Mouse (Mus musculus) heart, embryonic 13.5 days (tissue): ENCODE results near the gene Tmem260. TPM values are rescaled to one million over a fixed set of nuclear protein-coding genes. Genes with fewer than 3 reads are reported as not detected.

Experiments used
- ATAC-seq: fragments of 200-750 bp; cut with Nextera tagmentation; 2 replicates; pipeline ENCODE4 v1.8.0; 2017; ENCODE audit warnings: moderate TSS enrichment; ENCODE audit not compliant: insufficient number of reproducible peaks, low FRiP score, low TSS enrichment; ENCODE audit errors: extremely low read depth
- H3K27ac ChIP-seq: fragments of 300-500 bp; sonication (generic); replicated peaks from 2 replicates; pipeline ENCODE4 v1.5.1; 2015; ENCODE audit warnings: moderate library complexity, mild to moderate bottlenecking, inconsistent platforms
- H3K27me3 ChIP-seq: fragments of 300-500 bp; sonication (generic); replicated peaks from 2 replicates; pipeline ENCODE4 v1.6.1; 2015; ENCODE audit warnings: mild to moderate bottlenecking, inconsistent platforms
- H3K36me3 ChIP-seq: fragments of 300-500 bp; sonication (generic); 2 replicates; pipeline ENCODE4 v1.6.1; 2015; ENCODE audit warnings: mild to moderate bottlenecking, inconsistent platforms
- H3K4me1 ChIP-seq: fragments of 300-500 bp; sonication (generic); 2 replicates; pipeline ENCODE4 v1.6.1; 2015; ENCODE audit warnings: inconsistent platforms
- H3K4me2 ChIP-seq: fragments of 300-500 bp; sonication (generic); 2 replicates; pipeline ENCODE4 v1.6.1; 2015; ENCODE audit warnings: inconsistent platforms, mild to moderate bottlenecking, moderate library complexity
- H3K4me3 ChIP-seq: fragments of 300-500 bp; sonication (generic); 2 replicates; pipeline ENCODE4 v1.5.1; 2015; ENCODE audit warnings: moderate library complexity, mild to moderate bottlenecking, inconsistent platforms
- H3K9ac ChIP-seq: fragments of 300-500 bp; sonication (generic); 2 replicates; pipeline ENCODE4 v1.6.1; 2015; ENCODE audit warnings: inconsistent platforms, mild to moderate bottlenecking, moderate library complexity
- H3K9me3 ChIP-seq: fragments of 300-500 bp; sonication (generic); 2 replicates; pipeline ENCODE4 v1.6.1; 2016; ENCODE audit warnings: inconsistent platforms
- WGBS: fragments of 180-500 bp; shearing (Covaris S2); methylation state at CpG from one replicate; pipeline ENCODE4 v1.1.7; 2015; ENCODE audit warnings: mixed read lengths; 5-methylcytosine and 5-hydroxymethylcytosine counted together
- polyA plus RNA-seq: library from polyadenylated mRNA; unstranded; fragments of >200 nt; fragmentation: Nextera tagmentation; extraction: Ambion mirVana; gene quantifications from 2 replicates; pipeline ENCODE4 v1.2.1, GENCODE M21; 2015

The Tmem260 gene
- polyA plus RNA-seq, 1 experiment from 2014 or later: 12.2 TPM

DNA sequence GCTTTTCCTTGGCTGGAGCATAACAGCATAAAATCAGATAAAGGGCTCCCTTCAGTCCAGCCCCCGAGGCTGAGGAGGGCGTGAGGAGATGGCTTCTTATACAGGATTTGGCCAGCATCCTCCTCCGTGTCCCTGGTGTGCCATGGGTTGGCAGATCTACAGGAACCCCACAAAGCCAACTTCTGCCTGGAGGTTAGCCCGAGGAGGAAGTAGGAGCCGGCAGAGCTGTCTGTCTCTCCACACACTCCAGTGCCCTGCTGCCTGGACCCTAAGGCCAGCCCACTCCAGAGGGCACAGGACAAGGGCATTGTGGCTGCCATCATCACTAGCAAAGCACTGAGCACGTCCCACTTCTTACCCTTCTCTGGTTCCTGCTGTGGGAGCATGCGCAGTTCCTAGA, 68.7 kb downstream of the Tmem260 start:
- no peak overlapping the region for H3K4me2 ChIP-seq
- WGBS: 64% methylated on average over 7 of the region's 7 CpGs
- ATAC-seq: no peak

DNA sequence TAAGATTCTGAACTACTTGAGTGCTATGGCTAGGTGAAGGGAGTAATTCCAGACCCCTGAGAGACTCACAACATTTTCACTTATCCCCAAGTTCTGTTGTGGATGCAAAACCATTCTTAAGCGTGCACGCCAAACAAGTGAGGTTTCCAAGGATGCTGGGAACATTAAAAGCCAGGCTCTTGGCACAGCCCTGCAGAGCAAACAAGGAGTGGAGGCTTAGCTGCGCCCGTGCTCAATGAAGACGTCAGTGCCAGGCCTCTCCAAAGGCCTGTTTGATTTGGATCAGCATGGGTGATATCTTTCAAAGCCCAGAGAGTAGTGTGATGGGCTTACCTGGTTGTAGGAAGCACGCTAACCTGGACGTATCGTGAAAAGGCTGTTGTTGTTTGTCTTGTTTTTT, 69.6 kb downstream of the Tmem260 start:
- Histone ChIP-seq H3K36me3 (peaks cover 14% of the 10 kb centered on the region; the same call in 1 of the 2 replicates), H3K9ac (no peak overlapping the region), H3K27ac (no peak overlapping the region), H3K4me3 (no peak overlapping the region), H3K27me3 (no peaks in the 10 kb centered on the region), H3K4me2 (no peak overlapping the region), H3K9me3 (no peaks in the 10 kb centered on the region), H3K4me1 (no peaks in the 10 kb centered on the region)
- no peak for ATAC-seq
- 70% methylated on average over 8 of the region's 8 CpGs for WGBS

More for the DNA sequence above, 68.7 kb downstream of the Tmem260 start:
- H3K36me3 ChIP-seq: peaks cover 22% of the 10 kb centered on the region
- no peaks in the 10 kb centered on the region for H3K27me3 ChIP-seq
- H3K9ac ChIP-seq: no peak overlapping the region
- no peaks in the 10 kb centered on the region for H3K9me3 ChIP-seq
- H3K27ac ChIP-seq: no peak overlapping the region
- H3K4me3 ChIP-seq: no peak overlapping the region
- H3K4me1 ChIP-seq: no peaks in the 10 kb centered on the region

DNA sequence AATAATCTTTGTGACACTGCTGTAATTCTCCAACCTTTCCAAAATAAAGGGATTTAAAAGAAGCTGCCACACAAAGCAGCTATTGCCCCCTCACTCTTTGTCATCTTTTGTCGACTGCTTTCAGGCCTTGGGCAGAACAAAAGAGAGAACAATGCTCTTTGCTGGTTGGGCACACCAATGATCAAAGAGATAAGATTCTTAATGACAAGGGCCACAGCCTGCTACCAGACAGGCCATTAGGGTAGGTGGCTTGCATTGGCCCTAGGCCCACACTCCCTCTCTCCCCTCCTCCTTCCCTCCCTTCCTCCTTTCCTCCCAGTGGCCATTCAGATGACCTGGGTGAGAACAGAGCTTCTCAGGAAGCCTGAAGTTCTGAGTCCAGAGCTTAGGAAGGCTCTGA, 77.4 kb downstream of the Tmem260 start:
- no peaks in the 10 kb centered on the region for H3K4me1 ChIP-seq
- peaks cover 13% of the 10 kb centered on the region; the same call in 1 of the 2 replicates for H3K27me3 ChIP-seq
- H3K9ac ChIP-seq: no peak overlapping the region
- no peaks in the 10 kb centered on the region for H3K36me3 ChIP-seq
- no peak overlapping the region for H3K4me2 ChIP-seq
- 56% methylated on average over 1 of the region's 1 CpGs for WGBS
- no peak overlapping the region for H3K4me3 ChIP-seq
- H3K9me3 ChIP-seq: no peaks in the 10 kb centered on the region
- no peak overlapping the region for H3K27ac ChIP-seq
- no peak for ATAC-seq

- no peak for ATAC-seq
- peaks cover 17% of the 10 kb centered on the region; the same call in 1 of the 2 replicates for H3K27me3 ChIP-seq
- H3K36me3 ChIP-seq: no peaks in the 10 kb centered on the region
- WGBS: 42% methylated on average over 9 of the region's 9 CpGs
- H3K4me2 ChIP-seq: no peak overlapping the region
- no peaks in the 10 kb centered on the region for H3K4me1 ChIP-seq
- H3K9ac ChIP-seq: no peak overlapping the region
- no peak overlapping the region for H3K27ac ChIP-seq
- no peak overlapping the region for H3K4me3 ChIP-seq
- no peaks in the 10 kb centered on the region for H3K9me3 ChIP-seq
Observed at GRCm38 (mm10) chr14:48524135-48524534, 78.2 kb downstream of the Tmem260 start.

- no peak overlapping the region for H3K4me2 ChIP-seq
- no peak overlapping the region for H3K4me3 ChIP-seq
- H3K36me3 ChIP-seq: no peaks in the 10 kb centered on the region
- H3K9me3 ChIP-seq: no peaks in the 10 kb centered on the region
- WGBS: 55% methylated on average over 6 of the region's 6 CpGs
- H3K27ac ChIP-seq: no peak overlapping the region
- peaks cover 17% of the 10 kb centered on the region; the same call in 1 of the 2 replicates for H3K27me3 ChIP-seq
- no peak overlapping the region for H3K9ac ChIP-seq
- no peak for ATAC-seq
- no peaks in the 10 kb centered on the region for H3K4me1 ChIP-seq
Observed at GRCm38 (mm10) chr14:48525055-48525454, 79.1 kb downstream of the Tmem260 start.

DNA sequence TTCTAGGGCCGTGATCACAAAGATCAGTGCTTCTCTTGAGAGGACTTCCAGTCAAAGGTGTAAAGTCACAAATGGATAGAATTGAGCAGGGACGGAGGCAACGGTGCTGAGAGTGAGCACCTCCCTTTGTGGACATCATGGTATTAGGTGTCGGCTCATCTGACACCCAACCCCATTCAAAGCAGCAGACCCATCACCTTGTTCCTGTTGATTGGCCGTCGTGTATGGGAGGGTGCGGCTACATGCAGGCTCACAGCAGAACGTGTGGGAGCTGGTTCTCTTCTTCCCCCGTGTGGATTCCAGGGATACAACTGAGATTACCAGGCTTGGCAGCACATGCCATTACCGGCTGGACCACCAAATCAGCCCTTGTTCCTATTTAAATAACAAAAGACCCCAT, 84.7 kb downstream of the Tmem260 start:
- peaks cover 8% of the 10 kb centered on the region; the same call in 1 of the 2 replicates for H3K27me3 ChIP-seq
- 50% methylated on average over 10 of the region's 10 CpGs for WGBS

GRCm38 (mm10) chr14:48537795-48538766, 92.2 kb downstream of the Tmem260 start:
- WGBS: 54% methylated on average over 14 of the region's 14 CpGs
- Histone ChIP-seq H3K4me2 (peak overlapping the region; percentile 34; the same call in 1 of the 2 replicates), H3K36me3 (no peaks in the 10 kb centered on the region), H3K4me3 (peak overlapping the region; percentile 2; the same call in 1 of the 2 replicates), H3K9ac (no peak overlapping the region), H3K27ac (no peak overlapping the region), H3K27me3 (peaks cover 19% of the 10 kb centered on the region), H3K4me1 (no peaks in the 10 kb centered on the region; the same call in 1 of the 2 replicates), H3K9me3 (no peaks in the 10 kb centered on the region)
- ATAC-seq: peak; percentile 42; the same call in 1 of the 2 replicates

More for the DNA sequence above, 84.7 kb downstream of the Tmem260 start:
- no peak for ATAC-seq
- Histone ChIP-seq H3K9me3 (no peaks in the 10 kb centered on the region), H3K4me1 (no peaks in the 10 kb centered on the region), H3K27ac (no peak overlapping the region), H3K9ac (no peak overlapping the region), H3K4me2 (no peak overlapping the region), H3K4me3 (no peak overlapping the region), H3K36me3 (no peaks in the 10 kb centered on the region)

GRCm38 (mm10) chr14:48545166-48545565, 99.2 kb downstream of the Tmem260 start:
- ATAC-seq: no peak
- WGBS: 75% methylated on average over 10 of the region's 10 CpGs
- H3K9me3 ChIP-seq: no peaks in the 10 kb centered on the region
- no peak overlapping the region for H3K4me2 ChIP-seq
- no peaks in the 10 kb centered on the region for H3K36me3 ChIP-seq
- H3K4me1 ChIP-seq: no peaks in the 10 kb centered on the region; the same call in 1 of the 2 replicates
- no peak overlapping the region for H3K4me3 ChIP-seq
- H3K9ac ChIP-seq: no peak overlapping the region
- H3K27me3 ChIP-seq: peaks cover 19% of the 10 kb centered on the region
- no peak overlapping the region for H3K27ac ChIP-seq

GRCm38 (mm10) chr14:48546009-48546408, 100.1 kb downstream of the Tmem260 start:
- Histone ChIP-seq H3K9me3 (no peaks in the 10 kb centered on the region), H3K27me3 (peaks cover 13% of the 10 kb centered on the region; the same call in 1 of the 2 replicates), H3K4me1 (no peaks in the 10 kb centered on the region; the same call in 1 of the 2 replicates), H3K27ac (no peak overlapping the region), H3K36me3 (no peaks in the 10 kb centered on the region), H3K4me2 (no peak overlapping the region), H3K9ac (no peak overlapping the region), H3K4me3 (no peak overlapping the region)
- no peak for ATAC-seq
- 84% methylated on average over 3 of the region's 3 CpGs for WGBS

- H3K27ac ChIP-seq: no peak overlapping the region
- no peaks in the 10 kb centered on the region for H3K27me3 ChIP-seq
- no peaks in the 10 kb centered on the region for H3K9me3 ChIP-seq
- no peaks in the 10 kb centered on the region for H3K36me3 ChIP-seq
- H3K4me2 ChIP-seq: no peak overlapping the region
- ATAC-seq: no peak
- H3K9ac ChIP-seq: no peak overlapping the region
- no peak overlapping the region for H3K4me3 ChIP-seq
- whole genome bisulfite sequencing: 70% methylated on average over 7 of the region's 7 CpGs
- no peaks in the 10 kb centered on the region for H3K4me1 ChIP-seq
Observed at GRCm38 (mm10) chr14:48549703-48550102, 103.8 kb downstream of the Tmem260 start.

DNA sequence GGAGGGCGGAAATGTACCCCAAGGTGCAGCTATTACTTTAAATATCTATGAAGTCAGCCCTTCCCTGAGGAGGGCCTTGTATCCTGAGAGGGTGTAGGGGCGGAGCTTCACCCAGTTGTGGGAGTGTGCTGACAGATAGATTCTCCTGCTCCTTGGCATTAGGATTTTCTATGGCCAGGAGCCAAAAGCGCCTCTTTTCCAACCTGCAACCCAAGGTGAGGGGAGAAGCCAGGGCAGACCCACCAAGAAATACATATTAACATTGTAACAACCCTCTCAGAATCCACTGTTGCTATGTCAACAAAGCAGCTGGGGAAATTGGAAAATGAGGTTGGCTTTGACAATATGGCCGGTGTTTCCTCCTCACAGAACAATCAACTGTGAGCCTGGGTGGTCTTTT, 107.3 kb downstream of the Tmem260 start:
- H3K27me3 ChIP-seq: no peaks in the 10 kb centered on the region
- H3K36me3 ChIP-seq: no peaks in the 10 kb centered on the region
- H3K4me1 ChIP-seq: no peaks in the 10 kb centered on the region
- ATAC-seq: no peak
- H3K9me3 ChIP-seq: no peaks in the 10 kb centered on the region
- no peak overlapping the region for H3K9ac ChIP-seq
- no peak overlapping the region for H3K4me3 ChIP-seq
- H3K4me2 ChIP-seq: no peak overlapping the region
- 71% methylated on average over 4 of the region's 4 CpGs for WGBS
- no peak overlapping the region for H3K27ac ChIP-seq
